Mouse (Mus musculus) hindbrain, embryonic 12.5 days (tissue): ENCODE measurements around the gene Zfyve16. TPM values are rescaled to one million over a fixed set of nuclear protein-coding genes. Genes with fewer than 3 reads are reported as not detected.
A peak's percentile ranks its signal among the peaks of the same experiment; 100 is the strongest.

Source experiments
- ATAC-seq: fragments of 200-750 bp; cut with Nextera tagmentation; 2 replicates; pipeline ENCODE4 v1.8.0; 2017; ENCODE audit warnings: moderate TSS enrichment; ENCODE audit not compliant: low FRiP score
- H3K27ac ChIP-seq: fragments of 300-500 bp; sonication (generic); 2 replicates; pipeline ENCODE4 v1.5.1; 2016; ENCODE audit warnings: mild to moderate bottlenecking
- H3K27me3 ChIP-seq: fragments of 300-500 bp; sonication (generic); 2 replicates; pipeline ENCODE4 v1.6.1; 2016; ENCODE audit warnings: mild to moderate bottlenecking
- H3K36me3 ChIP-seq: fragments of 300-500 bp; sonication (generic); 2 replicates; pipeline ENCODE4 v1.6.1; 2016; ENCODE audit warnings: mild to moderate bottlenecking
- H3K4me1 ChIP-seq: fragments of 300-500 bp; sonication (generic); 2 replicates; pipeline ENCODE4 v1.6.1; 2016
- H3K4me2 ChIP-seq: fragments of 300-500 bp; sonication (generic); replicated peaks from 2 replicates; pipeline ENCODE4 v1.6.1; 2016; ENCODE audit warnings: mild to moderate bottlenecking
- H3K4me3 ChIP-seq: fragments of 300-500 bp; sonication (generic); 2 replicates; pipeline ENCODE4 v1.5.1; 2016; ENCODE audit warnings: mild to moderate bottlenecking
- H3K9ac ChIP-seq: fragments of 300-500 bp; sonication (generic); 2 replicates; pipeline ENCODE4 v1.6.1; 2016; ENCODE audit warnings: mild to moderate bottlenecking, moderate library complexity
- H3K9me3 ChIP-seq: fragments of 300-500 bp; sonication (generic); replicated peaks from 2 replicates; pipeline ENCODE4 v1.6.1; 2016; ENCODE audit warnings: mild to moderate bottlenecking
- WGBS: fragments of 180-500 bp; shearing (Covaris S2); methylation state at CpG from one replicate; pipeline ENCODE4 v1.1.7; 2016; 5-methylcytosine and 5-hydroxymethylcytosine counted together
- polyA plus RNA-seq: library from polyadenylated mRNA; unstranded; fragments of >200 nt; fragmentation: Nextera tagmentation; extraction: Ambion mirVana; gene quantifications from 2 replicates; pipeline ENCODE4 v1.2.1, GENCODE M21; 2016

Gene Zfyve16
- polyA plus RNA-seq, 1 experiment from 2014 or later = 13.0 TPM

- Histone ChIP-seq H3K4me3 (peak overlapping the region; percentile 78), H3K9me3 (no peaks in the 10 kb centered on the region), H3K9ac (peak overlapping the region; percentile 87), H3K27me3 (no peaks in the 10 kb centered on the region), H3K36me3 (0 out of 2 replicates have a peak, but pooled peaks cover 5% of the 10 kb centered on the region), H3K4me1 (peaks cover 9% of the 10 kb centered on the region), H3K27ac (peak overlapping the region; percentile 95), H3K4me2 (peak overlapping the region; percentile 58)
- WGBS = 3% methylated on average over 47 of the region's 47 CpGs
- ATAC-seq = peak; percentile 95; the same call in 1 of the 2 replicates
Measured at GRCm38 (mm10) chr13:92529828-92530720, 594 bp downstream of the Zfyve16 start.

- WGBS = 95% methylated on average over 5 of the region's 5 CpGs
- no peak overlapping the region for H3K4me2 ChIP-seq
Measured at GRCm38 (mm10) chr13:92523178-92523813, 7.4 kb downstream of the Zfyve16 start.

GRCm38 (mm10) chr13:92504871-92505270 lies 25.8 kb downstream of the Zfyve16 start:
- Histone ChIP-seq H3K27me3 (no peaks in the 10 kb centered on the region), H3K4me3 (no peak overlapping the region), H3K36me3 (peaks cover 36% of the 10 kb centered on the region), H3K9me3 (no peaks in the 10 kb centered on the region), H3K27ac (no peak overlapping the region), H3K4me1 (no peaks in the 10 kb centered on the region), H3K4me2 (no peak overlapping the region), H3K9ac (no peak overlapping the region)
- ATAC-seq = no peak
- WGBS = 90% methylated on average over 12 of the region's 12 CpGs

More at GRCm38 (mm10) chr13:92523178-92523813, 7.4 kb downstream of the Zfyve16 start:
- H3K9me3 ChIP-seq = no peaks in the 10 kb centered on the region
- peaks cover 39% of the 10 kb centered on the region for H3K36me3 ChIP-seq
- no peaks in the 10 kb centered on the region for H3K27me3 ChIP-seq
- no peak overlapping the region for H3K27ac ChIP-seq
- no peak for ATAC-seq
- H3K9ac ChIP-seq = no peak overlapping the region
- no peak overlapping the region for H3K4me3 ChIP-seq
- H3K4me1 ChIP-seq = no peaks in the 10 kb centered on the region

GRCm38 (mm10) chr13:92491923-92492322 lies 38.7 kb downstream of the Zfyve16 start:
- Histone ChIP-seq H3K36me3 (peaks cover 22% of the 10 kb centered on the region), H3K4me3 (no peak overlapping the region), H3K4me2 (no peak overlapping the region), H3K9me3 (no peaks in the 10 kb centered on the region), H3K4me1 (no peaks in the 10 kb centered on the region), H3K27me3 (no peaks in the 10 kb centered on the region), H3K9ac (no peak overlapping the region), H3K27ac (no peak overlapping the region)
- no peak for ATAC-seq
- WGBS = 84% methylated on average over 1 of the region's 1 CpGs

GRCm38 (mm10) chr13:92490817-92491216 lies 39.9 kb downstream of the Zfyve16 start:
- H3K27ac ChIP-seq = no peak overlapping the region
- no peak; the same call in 1 of the 2 replicates for ATAC-seq
- WGBS = 68% methylated on average over 4 of the region's 4 CpGs

GRCm38 (mm10) chr13:92483852-92484463 lies 46.7 kb downstream of the Zfyve16 start, which contains the start of gene Fam151b:
Gene Fam151b (minus strand): TSS chr13:92484015.
- WGBS = 8% methylated on average over 19 of the region's 19 CpGs
- Histone ChIP-seq H3K4me3 (peak within 1 kb of the TSS; percentile 44), H3K27ac (peak within 1 kb of the TSS; percentile 77), H3K27me3 (no peaks in the 10 kb centered on the region), H3K9me3 (no peaks in the 10 kb centered on the region), H3K9ac (peak within 1 kb of the TSS; percentile 52), H3K4me2 (peak within 1 kb of the TSS; percentile 67), H3K4me1 (no peaks in the 10 kb centered on the region), H3K36me3 (no peaks in the 10 kb centered on the region)
- peak; percentile 100 for ATAC-seq

More at GRCm38 (mm10) chr13:92490817-92491216, 39.9 kb downstream of the Zfyve16 start:
- no peaks in the 10 kb centered on the region for H3K4me1 ChIP-seq
- H3K4me3 ChIP-seq = no peak overlapping the region
- H3K36me3 ChIP-seq = peaks cover 22% of the 10 kb centered on the region
- H3K9ac ChIP-seq = no peak overlapping the region
- no peaks in the 10 kb centered on the region for H3K9me3 ChIP-seq
- H3K27me3 ChIP-seq = no peaks in the 10 kb centered on the region
- no peak overlapping the region for H3K4me2 ChIP-seq

GRCm38 (mm10) chr13:92483348-92483747 lies 47.3 kb downstream of the Zfyve16 start:
- H3K27ac ChIP-seq = peak overlapping the region; percentile 77

GRCm38 (mm10) chr13:92470151-92470550 lies 60.5 kb downstream of the Zfyve16 start:
- no peaks in the 10 kb centered on the region for H3K9me3 ChIP-seq
- 0 out of 2 replicates have a peak, but pooled peaks cover 2% of the 10 kb centered on the region for H3K36me3 ChIP-seq
- H3K4me1 ChIP-seq = no peaks in the 10 kb centered on the region
- H3K27ac ChIP-seq = no peak overlapping the region
- no peak for ATAC-seq
- no peak overlapping the region for H3K4me3 ChIP-seq
- 78% methylated on average over 2 of the region's 2 CpGs for WGBS
- no peak overlapping the region for H3K4me2 ChIP-seq
- H3K9ac ChIP-seq = no peak overlapping the region
- no peaks in the 10 kb centered on the region for H3K27me3 ChIP-seq

More at GRCm38 (mm10) chr13:92483348-92483747, 47.3 kb downstream of the Zfyve16 start:
- Histone ChIP-seq H3K9ac (peak overlapping the region; percentile 52; the same call in 1 of the 2 replicates), H3K4me1 (no peaks in the 10 kb centered on the region), H3K4me2 (peak overlapping the region; percentile 67), H3K27me3 (no peaks in the 10 kb centered on the region), H3K9me3 (no peaks in the 10 kb centered on the region), H3K36me3 (no peaks in the 10 kb centered on the region), H3K4me3 (peak overlapping the region; percentile 44)
- 7% methylated on average over 3 of the region's 3 CpGs for WGBS
- ATAC-seq = peak; percentile 75

GRCm38 (mm10) chr13:92469381-92469780 lies 61.3 kb downstream of the Zfyve16 start:
- ATAC-seq = no peak
- Histone ChIP-seq H3K27ac (no peak overlapping the region), H3K4me1 (no peaks in the 10 kb centered on the region), H3K4me3 (no peak overlapping the region), H3K36me3 (0 out of 2 replicates have a peak, but pooled peaks cover 2% of the 10 kb centered on the region), H3K4me2 (no peak overlapping the region), H3K27me3 (no peaks in the 10 kb centered on the region), H3K9me3 (no peaks in the 10 kb centered on the region), H3K9ac (no peak overlapping the region)
- WGBS = 68% methylated on average over 2 of the region's 2 CpGs

- no peak overlapping the region for H3K4me2 ChIP-seq
- no peak overlapping the region for H3K4me3 ChIP-seq
- no peak overlapping the region for H3K27ac ChIP-seq
- no peaks in the 10 kb centered on the region for H3K27me3 ChIP-seq
- WGBS = 76% methylated on average over 9 of the region's 9 CpGs
- no peak for ATAC-seq
- 0 out of 2 replicates have a peak, but pooled peaks cover 2% of the 10 kb centered on the region for H3K36me3 ChIP-seq
- no peaks in the 10 kb centered on the region for H3K4me1 ChIP-seq
- no peak overlapping the region for H3K9ac ChIP-seq
- H3K9me3 ChIP-seq = no peaks in the 10 kb centered on the region
Measured at GRCm38 (mm10) chr13:92467891-92468290, 62.8 kb downstream of the Zfyve16 start.

GRCm38 (mm10) chr13:92464698-92465097 lies 66.0 kb downstream of the Zfyve16 start:
- H3K9me3 ChIP-seq = no peaks in the 10 kb centered on the region
- no peak for ATAC-seq
- no peaks in the 10 kb centered on the region for H3K27me3 ChIP-seq
- no peak overlapping the region for H3K9ac ChIP-seq
- H3K36me3 ChIP-seq = 0 out of 2 replicates have a peak, but pooled peaks cover 2% of the 10 kb centered on the region
- H3K4me3 ChIP-seq = no peak overlapping the region
- WGBS = 94% methylated on average over 3 of the region's 3 CpGs
- no peak overlapping the region for H3K27ac ChIP-seq
- H3K4me2 ChIP-seq = no peak overlapping the region
- no peaks in the 10 kb centered on the region for H3K4me1 ChIP-seq

GRCm38 (mm10) chr13:92446872-92447271 lies 83.8 kb downstream of the Zfyve16 start:
- no peaks in the 10 kb centered on the region for H3K27me3 ChIP-seq
- ATAC-seq = no peak
- H3K9ac ChIP-seq = no peak overlapping the region
- no peaks in the 10 kb centered on the region for H3K9me3 ChIP-seq
- H3K4me1 ChIP-seq = no peaks in the 10 kb centered on the region
- no peak overlapping the region for H3K4me2 ChIP-seq
- H3K36me3 ChIP-seq = no peaks in the 10 kb centered on the region
- H3K4me3 ChIP-seq = no peak overlapping the region
- H3K27ac ChIP-seq = no peak overlapping the region
- 92% methylated on average over 7 of the region's 7 CpGs for WGBS
